Mouse (Mus musculus): ENCODE results near the gene Dock10.

Dock10 gene

GRCm38 (mm10) chr1:80472395-80472794 lies 285.9 kb downstream of the Dock10 start:
- no peak for DNase-seq (ENCODE audit: low spot score in 2 of 2)

- no peak for DNase-seq (ENCODE audit: low spot score in 2 of 2)
These were observed 297.0 kb downstream of the Dock10 start, which contains the start of gene Gm45261 for GRCm38 (mm10) chr1:80461348-80461747. Gene Gm45261 (minus strand): TSS chr1:80461448.

- no peak for DNase-seq (ENCODE audit: low spot score in 2 of 2)
These were observed 298.4 kb downstream of the Dock10 start for GRCm38 (mm10) chr1:80459923-80460322.

- no peak for DNase-seq (ENCODE audit: low spot score in 2 of 2)
These were observed 298.9 kb downstream of the Dock10 start for GRCm38 (mm10) chr1:80459477-80459876.

- DNase-seq (ENCODE audit: low spot score in 2 of 2) = no peak
These were observed 304.4 kb downstream of the Dock10 start for GRCm38 (mm10) chr1:80453971-80454370.

GRCm38 (mm10) chr1:80451914-80452549 lies 306.3 kb downstream of the Dock10 start:
- DNase-seq (ENCODE audit: low spot score in 2 of 2) = no peak
